Mouse (Mus musculus): ENCODE data around the gene Nr1d1.

Gene Nr1d1

DNA sequence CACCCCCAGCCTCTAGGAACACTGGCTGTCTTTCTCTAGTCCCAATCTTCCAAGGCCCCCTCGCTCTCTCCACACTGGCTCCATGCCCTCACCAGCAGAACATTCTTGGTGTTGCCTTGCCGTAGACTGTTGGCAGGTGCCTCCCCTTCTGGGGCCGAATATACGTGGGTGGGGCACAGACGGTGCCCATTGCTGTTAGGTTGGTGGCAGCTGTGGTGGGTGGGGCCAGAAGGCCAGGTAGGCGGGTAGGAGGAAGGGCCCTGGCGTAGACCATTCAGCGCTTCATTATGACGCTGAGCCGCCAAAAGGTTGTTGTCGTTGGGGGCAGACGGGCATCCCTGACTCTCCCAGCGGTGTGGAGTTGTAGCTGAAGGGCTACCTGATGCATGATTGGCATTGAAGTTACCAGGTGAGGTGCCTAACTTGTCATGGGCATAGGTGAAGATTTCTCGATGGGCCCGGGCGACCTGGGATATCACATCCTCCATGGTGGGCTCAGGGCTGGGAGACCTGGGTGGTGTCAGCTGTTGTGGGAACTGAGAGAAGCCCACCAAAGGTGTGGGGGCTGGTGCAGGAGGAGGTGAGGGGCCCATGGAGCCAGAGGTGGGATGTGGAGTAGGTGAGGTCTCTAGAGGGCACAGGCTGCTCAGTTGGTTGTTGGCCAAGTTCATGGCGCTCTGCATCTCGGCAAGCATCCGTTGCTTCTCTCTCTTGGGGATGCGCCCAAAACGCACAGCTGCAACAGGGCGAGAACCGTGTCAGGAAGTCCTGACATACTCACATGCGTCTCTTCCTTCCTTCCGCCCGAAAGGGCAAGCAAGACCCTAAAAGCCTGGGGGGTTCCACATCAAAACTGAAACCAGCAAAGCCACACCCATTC lies 4.8 kb downstream of the Nr1d1 start:
- DNase-seq (ENCODE audit: low read depth, low spot score) = peak; percentile 86

DNA sequence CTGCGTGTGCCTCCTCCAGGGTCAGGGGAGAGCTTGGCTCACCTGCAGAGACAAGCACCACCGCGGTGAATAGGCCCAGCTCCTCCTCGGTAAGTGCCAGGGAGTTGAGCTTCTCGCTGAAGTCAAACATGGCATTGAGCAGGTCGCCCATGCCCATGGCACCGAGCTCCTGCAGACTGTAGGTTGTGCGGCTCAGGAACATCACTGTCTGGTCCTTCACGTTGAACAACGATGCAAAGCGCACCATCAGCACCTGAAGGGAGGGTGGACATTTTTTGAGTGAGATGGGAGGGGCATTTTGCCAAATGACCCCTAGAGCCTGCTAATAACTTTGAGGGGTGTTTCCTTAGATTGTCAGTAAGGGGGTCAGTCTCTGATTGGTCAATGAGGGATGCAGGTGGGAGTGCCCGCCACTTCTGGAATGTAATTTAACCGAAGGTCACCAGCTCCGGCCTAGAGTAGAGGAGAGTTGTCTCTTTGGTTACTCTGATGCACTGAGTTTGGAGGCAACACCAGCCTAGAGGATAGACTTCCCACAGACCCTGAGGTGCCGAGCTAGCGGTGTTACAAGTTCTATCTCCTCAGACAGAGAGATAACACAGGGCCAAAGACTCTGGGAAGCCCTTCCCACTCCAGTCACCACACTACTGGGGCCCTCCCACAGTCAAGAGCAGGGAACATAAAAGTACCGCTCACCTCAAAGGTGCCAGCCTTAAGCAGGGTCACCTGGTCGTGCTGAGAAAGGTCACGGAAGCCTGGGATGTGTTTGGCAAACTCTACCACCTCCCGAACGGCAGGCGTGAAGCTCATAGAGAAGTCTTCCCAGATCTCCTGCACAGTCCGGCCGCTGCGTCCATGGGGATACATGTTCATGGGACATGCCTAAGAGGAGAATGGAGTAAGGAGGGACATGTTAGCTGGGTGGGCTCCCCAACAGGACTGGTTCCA lies 5.9 kb downstream of the Nr1d1 start:
- DNase-seq (ENCODE audit: low read depth, low spot score) = no peak

GRCm38 (mm10) chr11:98768127-98769006 lies 6.8 kb downstream of the Nr1d1 start:
- DNase-seq (ENCODE audit: low read depth, low spot score) = peak; percentile 75

- peak; percentile 52 for DNase-seq (ENCODE audit: low read depth, low spot score)
Observed at GRCm38 (mm10) chr11:98767713-98768112, 7.4 kb downstream of the Nr1d1 start.

DNA sequence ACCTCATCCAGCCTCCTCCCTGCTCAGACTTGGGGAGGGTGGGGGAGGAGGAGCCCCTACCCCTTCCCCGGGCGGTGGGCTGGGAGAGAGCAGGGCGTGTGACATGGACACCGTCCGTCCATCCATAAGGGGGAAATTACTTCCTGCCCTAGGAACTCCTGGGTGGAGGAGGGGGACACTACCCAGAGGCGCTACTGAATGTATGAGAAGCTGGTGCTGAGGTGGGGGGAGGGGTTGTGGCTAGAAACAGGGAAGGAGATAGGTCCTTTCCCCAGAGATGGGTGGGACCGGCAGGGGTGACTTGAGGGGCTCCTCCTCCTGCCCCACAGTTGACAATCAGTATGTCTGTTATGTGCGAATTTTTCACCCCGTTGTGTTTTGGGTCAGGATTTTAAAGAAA lies 7.9 kb downstream of the Nr1d1 start:
- peak; percentile 67 for DNase-seq (ENCODE audit: low read depth, low spot score)

DNA sequence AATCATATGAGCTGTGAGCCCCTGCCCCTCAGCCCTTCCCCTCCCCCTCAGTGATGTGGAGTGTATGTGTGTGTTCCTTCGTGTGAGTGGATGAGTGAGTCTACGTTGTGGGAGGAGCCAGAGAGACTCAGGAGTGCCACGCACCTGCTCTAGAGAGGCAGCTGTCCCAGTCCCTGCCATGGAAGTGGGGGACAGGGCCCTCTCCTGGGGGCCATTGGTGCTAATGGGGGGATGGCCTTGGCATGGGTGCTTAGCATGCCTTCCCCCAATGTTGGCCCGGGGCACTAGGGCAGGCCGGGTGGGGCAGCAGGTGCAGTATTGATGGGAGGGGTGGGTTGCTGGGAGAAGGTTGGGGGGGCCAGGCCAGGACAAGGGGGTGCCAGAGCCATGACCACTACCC lies 8.3 kb downstream of the Nr1d1 start:
- peak; percentile 47 for DNase-seq (ENCODE audit: low read depth, low spot score)

GRCm38 (mm10) chr11:98766346-98766745 lies 8.8 kb downstream of the Nr1d1 start:
- no peak for DNase-seq (ENCODE audit: low read depth, low spot score)

DNA sequence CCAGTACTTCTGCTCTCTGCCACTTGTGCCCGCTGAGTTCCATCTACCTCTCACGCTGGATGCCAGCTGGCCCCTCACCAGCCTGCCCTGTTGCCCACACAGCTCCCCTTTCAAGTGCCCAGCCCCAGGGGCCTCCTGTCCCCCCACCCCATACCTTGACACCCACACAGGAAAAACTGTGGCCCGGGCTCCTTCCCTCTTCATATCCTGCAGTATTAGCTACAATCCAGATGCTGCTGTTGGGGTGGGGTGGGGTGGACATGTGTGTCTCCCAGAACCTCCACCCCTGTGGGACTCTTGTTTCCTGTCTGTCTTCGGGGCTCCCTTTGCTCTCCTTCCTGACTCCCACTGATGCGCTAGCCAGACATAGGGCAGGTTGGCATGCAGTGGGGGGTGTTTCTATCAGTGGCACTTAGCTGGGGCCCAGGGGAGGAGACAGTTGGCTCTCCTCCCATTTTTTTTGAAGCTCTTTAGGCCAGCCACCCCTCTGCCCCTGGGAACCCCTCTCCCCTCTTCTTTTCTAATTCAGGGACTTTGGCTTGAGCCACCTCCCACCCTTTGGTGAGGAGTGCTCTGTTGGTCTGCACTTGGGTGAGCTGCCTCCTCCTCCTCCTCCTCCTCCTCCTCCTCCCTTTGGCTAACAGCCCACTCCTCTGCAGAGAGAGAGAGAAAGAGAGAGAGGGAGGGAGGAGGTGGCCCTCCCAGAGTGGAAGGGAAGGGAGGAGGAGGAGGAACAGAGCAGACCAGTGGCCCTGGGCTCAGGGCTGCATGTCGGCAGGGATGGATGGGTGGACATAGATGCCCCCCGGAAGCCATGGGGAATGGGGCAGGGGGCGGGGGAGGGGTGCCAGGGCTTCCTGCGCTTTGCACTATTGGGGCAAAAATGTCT lies 9.5 kb downstream of the Nr1d1 start:
- no peak for DNase-seq (ENCODE audit: low read depth, low spot score)

GRCm38 (mm10) chr11:98764746-98765145 lies 10.4 kb downstream of the Nr1d1 start:
- DNase-seq (ENCODE audit: low read depth, low spot score) = no peak

DNA sequence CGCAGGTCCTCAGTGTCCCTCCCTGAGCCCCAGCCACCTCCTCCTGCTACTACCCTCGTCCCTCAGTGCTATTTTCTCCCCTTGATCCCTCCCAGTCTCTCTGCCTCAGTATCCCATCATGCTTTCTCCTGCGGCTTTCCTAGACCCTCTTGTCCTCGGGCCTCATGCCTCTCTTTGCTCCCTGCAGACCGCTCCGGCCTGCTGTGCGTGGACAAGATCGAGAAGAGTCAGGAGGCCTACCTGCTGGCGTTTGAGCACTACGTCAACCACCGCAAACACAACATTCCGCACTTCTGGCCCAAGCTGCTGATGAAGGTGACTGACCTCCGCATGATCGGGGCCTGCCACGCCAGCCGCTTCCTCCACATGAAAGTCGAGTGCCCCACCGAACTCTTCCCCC lies 11.0 kb downstream of the Nr1d1 start:
- no peak for DNase-seq (ENCODE audit: low read depth, low spot score)

- no peak for DNase-seq (ENCODE audit: low read depth, low spot score)
Observed at GRCm38 (mm10) chr11:98763502-98763861, 11.7 kb downstream of the Nr1d1 start.

DNA sequence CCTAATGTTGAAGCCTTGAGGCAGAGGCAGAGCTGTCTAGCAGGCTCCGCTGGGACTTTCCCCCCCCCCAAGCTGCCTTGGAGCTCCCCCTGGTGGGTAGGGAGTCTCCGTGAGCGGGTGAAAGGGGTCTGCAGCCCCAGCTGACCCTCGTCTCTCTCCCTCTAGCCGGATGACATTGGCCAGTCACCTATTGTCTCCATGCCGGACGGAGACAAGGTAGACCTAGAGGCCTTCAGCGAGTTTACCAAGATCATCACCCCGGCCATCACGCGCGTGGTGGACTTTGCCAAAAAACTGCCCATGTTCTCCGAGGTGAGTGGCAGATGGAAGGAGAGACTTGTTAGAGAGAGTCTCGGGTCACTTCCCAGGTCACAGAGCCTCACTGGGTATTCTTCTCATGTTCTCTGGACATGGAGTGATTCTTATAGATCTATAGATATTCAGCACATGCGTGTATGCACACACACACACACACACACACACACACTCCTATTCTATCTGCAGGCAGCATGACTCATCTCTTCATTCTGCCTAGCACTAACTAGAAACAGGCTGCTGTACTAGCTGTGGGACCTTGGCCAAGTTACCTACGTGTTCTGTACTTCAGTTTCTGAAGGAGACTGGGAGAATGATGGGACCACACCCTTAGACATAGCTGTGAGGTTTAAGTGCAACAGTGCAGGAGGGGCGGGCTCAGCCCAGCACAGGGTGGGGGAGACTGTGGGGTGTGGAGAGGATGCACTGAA lies 12.2 kb downstream of the Nr1d1 start:
- peak; percentile 94 for DNase-seq (ENCODE audit: low read depth, low spot score)

DNA sequence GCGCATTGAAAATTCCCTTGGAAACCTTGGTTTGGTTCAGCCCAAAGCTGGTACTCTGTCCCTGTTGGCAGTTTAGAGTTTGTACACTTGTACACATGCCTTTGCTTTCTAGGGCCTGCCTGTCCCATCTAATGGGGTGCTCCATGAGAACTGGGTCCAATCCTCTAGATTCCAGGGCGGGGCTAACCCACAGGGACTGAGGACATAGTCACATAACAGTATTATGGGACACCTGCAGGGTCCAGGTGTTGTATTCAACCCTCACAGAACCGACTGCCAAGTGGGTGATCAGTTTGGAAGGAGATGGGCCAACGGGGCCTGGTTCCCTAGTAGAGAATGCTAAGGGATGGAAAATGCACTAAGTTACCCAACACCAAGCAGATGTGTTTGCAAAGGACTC lies 13.2 kb downstream of the Nr1d1 start:
- no peak for DNase-seq (ENCODE audit: low read depth, low spot score)

DNA sequence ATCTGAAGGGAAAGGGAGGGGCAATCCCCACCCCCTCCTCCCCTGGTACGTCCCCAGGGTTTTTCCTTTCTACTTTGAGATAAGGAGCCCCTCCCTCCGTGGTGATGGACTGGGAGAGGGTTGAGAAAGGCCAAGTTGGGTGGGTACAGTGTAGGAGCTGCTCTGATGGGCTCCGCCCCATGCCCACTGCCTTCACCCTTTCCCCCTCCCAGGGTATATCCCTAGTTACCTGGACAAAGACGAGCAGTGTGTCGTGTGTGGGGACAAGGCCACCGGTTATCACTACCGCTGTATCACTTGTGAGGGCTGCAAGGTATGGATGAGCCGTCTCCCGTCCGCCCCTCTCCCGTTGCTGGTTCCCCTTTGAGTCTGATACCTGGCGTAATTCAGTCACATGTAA lies 18.4 kb downstream of the Nr1d1 start:
- DNase-seq (ENCODE audit: low read depth, low spot score) = no peak

- peak; percentile 65 for DNase-seq (ENCODE audit: low read depth, low spot score)
Observed at GRCm38 (mm10) chr11:98755726-98756380, 19.3 kb downstream of the Nr1d1 start.

DNA sequence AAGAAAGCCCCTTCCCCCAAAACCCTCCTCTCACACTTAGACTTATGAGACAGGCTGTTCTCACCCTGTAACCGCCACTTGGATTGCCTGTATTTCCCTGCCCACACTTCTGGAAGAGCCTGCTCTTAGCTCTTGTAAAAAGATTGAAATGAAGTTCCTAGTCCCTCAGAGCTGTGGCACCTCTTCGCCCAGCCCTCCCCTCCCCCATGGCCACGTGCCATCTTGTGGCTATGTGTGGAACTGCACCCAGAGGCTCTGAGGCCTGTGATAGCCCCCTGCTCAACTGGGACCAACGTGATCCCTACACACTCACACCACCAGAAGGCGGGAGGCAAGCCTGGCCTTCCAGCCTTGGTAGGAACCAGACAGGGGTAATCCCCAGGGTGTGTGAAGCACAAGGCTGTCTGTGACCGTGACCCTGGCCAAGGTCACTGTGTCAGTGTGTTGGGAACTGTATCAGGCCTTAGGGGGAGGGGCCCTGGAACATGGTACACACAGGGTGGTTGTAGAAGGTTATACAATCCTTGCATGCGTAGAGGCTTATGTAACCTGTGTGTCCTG lies 20.4 kb downstream of the Nr1d1 start:
- DNase-seq (ENCODE audit: low read depth, low spot score) = peak; percentile 88

GRCm38 (mm10) chr11:98754151-98754620 lies 20.9 kb downstream of the Nr1d1 start:
- DNase-seq (ENCODE audit: low read depth, low spot score) = no peak

- no peak for DNase-seq (ENCODE audit: low read depth, low spot score)
Observed at GRCm38 (mm10) chr11:98753264-98753663, 21.9 kb downstream of the Nr1d1 start.
